Mouse (Mus musculus) megakaryocyte, embryonic 14.5 days (primary cell): Measurements from ENCODE around the gene Mfsd7a.

Experiments used
- FLI1 ChIP-seq: IDR thresholded peaks from 2 replicates; pipeline ENCODE4 v1.6.1; 2012; ENCODE audit warnings: low read length, inconsistent platforms, mixed read lengths
- GATA1 ChIP-seq: IDR thresholded peaks from 3 replicates; pipeline ENCODE4 v1.6.1; 2012; ENCODE audit warnings: mixed read lengths, low read length, inconsistent platforms, borderline replicate concordance

- TF ChIP-seq GATA1 (no peak), FLI1 (no peak)
Measured at GRCm38 (mm10) chr5:108461082-108462065, 12.7 kb upstream of the Mfsd7a start, which contains the start of gene Pcgf3.
